Mouse (Mus musculus) E14TG2a.4 (cell line): ENCODE results near the gene Acoxl.

Experiments used
- CTCF ChIP-seq: conservative IDR thresholded peaks from 2 replicates; pipeline ENCODE4 v1.5.1; 2014; ENCODE audit warnings: low read length
- NANOG ChIP-seq: IDR thresholded peaks from 2 replicates; pipeline ENCODE4 v1.6.1; 2014; ENCODE audit warnings: borderline replicate concordance, low read length, mixed read lengths
- POU5F1 ChIP-seq: IDR thresholded peaks from 2 replicates; pipeline ENCODE4 v1.6.1; 2014; ENCODE audit warnings: low read length, borderline replicate concordance

DNA sequence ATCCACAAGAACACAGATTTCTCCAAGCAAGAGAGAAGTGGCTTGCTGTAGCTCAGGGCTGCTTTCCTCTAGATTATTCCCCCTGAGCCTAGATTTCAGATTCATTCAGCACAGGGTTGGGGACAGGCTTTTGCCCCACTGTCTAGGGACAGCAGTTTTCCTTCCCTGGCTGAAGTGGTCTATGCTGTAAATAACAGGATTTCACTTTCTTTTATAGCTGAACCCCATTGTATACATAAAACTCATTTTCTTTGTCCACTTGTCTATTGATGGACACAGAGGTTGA lies 182.2 kb downstream of the Acoxl start:
- TF ChIP-seq CTCF (no peak), NANOG (no peak), POU5F1 (no peak)
